Comparison of ENCODE assay signal across 24 mouse cellular contexts in the genomic region with DNA sequence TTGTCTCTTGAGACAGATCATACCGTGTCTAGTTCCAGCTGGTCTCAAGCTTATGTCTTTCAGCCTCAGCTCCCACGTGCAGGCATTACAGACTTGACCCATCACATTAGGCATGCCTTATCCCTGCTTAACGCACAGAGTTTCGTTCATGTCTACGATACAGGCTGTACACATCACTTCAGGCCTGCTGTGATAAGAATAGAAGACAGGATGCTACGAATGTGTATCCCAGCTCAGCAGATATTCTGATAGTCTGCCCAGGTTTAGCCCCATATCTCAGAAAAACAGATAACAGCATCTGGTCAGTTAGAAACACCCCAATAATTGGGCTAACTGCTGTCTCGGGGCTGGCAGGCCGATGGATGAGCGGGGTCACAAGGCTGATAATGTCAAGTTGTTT. TPM values are rescaled to one million over a fixed set of nuclear protein-coding genes. Genes with fewer than 3 reads are reported as not detected.
DNase-seq lines count a peak whose midpoint lies in the region; ATAC-seq lines count a peak whose summit lies in the region.
"Had no signal": no experiment of that assay in that cellular context is flagged by ENCODE, and none has a peak within 500 bp of the region (broad histone marks: within the 10 kb centered on the region; RNA-seq: fewer than 3 reads in every experiment).

No protein-coding gene starts in this region.

- H3K9me3 ChIP-seq in liver, embryonic 11.5 days (ENCODE audit: control insufficient read depth, low read length), result no peaks in the 10 kb centered on the region
- H3K9me3 ChIP-seq in liver, embryonic 15.5 days (replicated peaks), result no peaks in the 10 kb centered on the region
- H3K9me3 ChIP-seq: embryonic facial prominence, embryonic 10.5 days; forebrain, embryonic 13.5 days; heart, embryonic 13.5 days had no signal

- H3K4me2 ChIP-seq in liver, embryonic 11.5 days, result no peak overlapping the region
- H3K4me2 ChIP-seq in liver, embryonic 15.5 days, result no peak overlapping the region
- H3K4me2 ChIP-seq: forebrain, embryonic 13.5 days; heart, embryonic 13.5 days had no signal

- no peak overlapping the region for H3K27ac ChIP-seq in liver, embryonic 11.5 days (ENCODE audit: low read depth, low read length)
- H3K27ac ChIP-seq in brown adipose tissue, adult 24 weeks (replicated peaks; ENCODE audit: low read depth, low read length), result peak overlapping the region; percentile 9; the same call in 1 of the 2 replicates
- no peak overlapping the region for H3K27ac ChIP-seq in liver, embryonic 15.5 days (replicated peaks)
- H3K27ac ChIP-seq: embryonic facial prominence, embryonic 10.5 days; forebrain, embryonic 13.5 days; gastrocnemius, adult 2 months; heart, embryonic 13.5 days had no signal

- no peak overlapping the region for H3K9ac ChIP-seq in liver, embryonic 11.5 days (ENCODE audit: low read depth, low read length)
- H3K9ac ChIP-seq in liver, embryonic 15.5 days, result no peak overlapping the region
- H3K9ac ChIP-seq: forebrain, embryonic 13.5 days; forebrain, postnatal 0 days; heart, embryonic 13.5 days had no signal

- H3K36me3 ChIP-seq in liver, embryonic 11.5 days (ENCODE audit: control insufficient read depth, insufficient read depth, low read length), result no peaks in the 10 kb centered on the region
- H3K36me3 ChIP-seq in liver, embryonic 15.5 days (replicated peaks), result no peaks in the 10 kb centered on the region
- H3K36me3 ChIP-seq: embryonic facial prominence, embryonic 10.5 days; heart, embryonic 13.5 days had no signal

- 31% methylated on average over 9 of the region's 9 CpGs for WGBS in liver, embryonic 11.5 days
- 19% methylated on average over 9 of the region's 9 CpGs for WGBS in liver, embryonic 15.5 days (ENCODE audit: insufficient replicate concordance)

- intact Hi-C loops in left cerebral cortex, postnatal 14 days (cut with DNase I), result no loop called here

- ATAC-seq in liver, embryonic 11.5 days (replicated peaks; ENCODE audit: low FRiP score), result peak; percentile 51
- peak; percentile 56; the same call in 1 of the 2 replicates for ATAC-seq in liver, embryonic 15.5 days (ENCODE audit: insufficient read depth)
- peak; percentile 80 for ATAC-seq in megakaryocyte-erythroid progenitor cell, adult 5-6 weeks (replicated peaks; ENCODE audit: low FRiP score, low TSS enrichment, poor library complexity, severe bottlenecking)
- ATAC-seq in inflammation-experienced regulatory T-cells, adult 6 months, result no peak
- ATAC-seq: activated CD4-positive, CD25-positive, alpha-beta regulatory T cell, adult 4 months; CD4-positive, CD25-positive, alpha-beta regulatory T cell, adult 4 months; forebrain, embryonic 13.5 days; forebrain, postnatal 0 days; Patski had no signal

- no peak overlapping the region for H3K4me3 ChIP-seq in liver, embryonic 11.5 days (ENCODE audit: low read depth, low read length)
- H3K4me3 ChIP-seq in brown adipose tissue, adult 24 weeks (ENCODE audit: insufficient read depth, low read depth, low read length), result no peak overlapping the region
- H3K4me3 ChIP-seq in liver, embryonic 15.5 days (replicated peaks), result no peak overlapping the region
- H3K4me3 ChIP-seq: embryonic facial prominence, embryonic 10.5 days; forebrain, embryonic 13.5 days; gastrocnemius, adult 2 months; heart, embryonic 13.5 days had no signal

- peaks cover 21% of the 10 kb centered on the region for H3K4me1 ChIP-seq in liver, embryonic 11.5 days (replicated peaks; ENCODE audit: control insufficient read depth, insufficient read depth, low read length)
- peaks cover 42% of the 10 kb centered on the region for H3K4me1 ChIP-seq in brown adipose tissue, adult 24 weeks (ENCODE audit: control insufficient read depth, insufficient read depth, insufficient read length, low read length)
- H3K4me1 ChIP-seq in liver, embryonic 15.5 days (replicated peaks), result peaks cover 29% of the 10 kb centered on the region

- DNase-seq in liver, embryonic 11.5 days (ENCODE audit: low spot score), result no peak
- DNase-seq in liver, result no peak
- DNase-seq in urinary bladder, adult 18-20 months (ENCODE audit: low spot score in 2 of 2), result no peak
- DNase-seq in left cerebral cortex, postnatal 14 days (ENCODE audit: low spot score in 2 of 2), result no peak
- DNase-seq: adrenal gland, postnatal 14 days; B cell, adult 2 months; cerebellum, adult 18-20 months; cerebellum, adult 9-11 months; cerebellum, postnatal 36 days; forebrain, postnatal 0 days; gastrocnemius, adult 2 months; gastrocnemius, postnatal 25 days; heart, adult 11 months; heart, postnatal 36 days had no signal

- no peaks in the 10 kb centered on the region for H3K27me3 ChIP-seq in liver, embryonic 11.5 days (replicated peaks; ENCODE audit: control insufficient read depth, insufficient read depth, low read length)
- peaks cover under 1% of the 10 kb centered on the region; the same call in 1 of the 2 replicates for H3K27me3 ChIP-seq in liver, embryonic 15.5 days
- H3K27me3 ChIP-seq: forebrain, embryonic 13.5 days; heart, embryonic 13.5 days; Patski had no signal

RNA-seq across cellular contexts. Expression of gene Itpkb, which starts 23.4 kb away (rescaled TPM):
- polyA plus RNA-seq in liver, embryonic 11.5 days (2014; fragmentation: Nextera tagmentation; extraction: Ambion mirVana), result 4.1 and 4.3 TPM in 2 replicates
- 15.8 and 21.6 TPM in 2 replicates for polyA plus RNA-seq in brown adipose tissue, adult 24 weeks (2012; ENCODE audit: insufficient read depth, insufficient read length, missing spikeins)
- polyA plus RNA-seq in liver, embryonic 15.5 days (2015; fragmentation: Nextera tagmentation; extraction: Ambion mirVana), result 1.3 and 1.6 TPM in 2 replicates
- 11.5 and 12.9 TPM in 2 replicates for total RNA-seq in megakaryocyte-erythroid progenitor cell, adult 5-6 weeks (2014; fragmentation: Nextera tagmentation)
- 6.1 and 6.3 TPM in 2 replicates for total RNA-seq in megakaryocyte-erythroid progenitor cell, adult 5-6 weeks (2017)
- 10 to 100 TPM; 25.3 to 58.2 (median 55.2) TPM for polyA plus RNA-seq in inflammation-experienced regulatory T-cells, adult 6 months (2017; shearing (Covaris generic))
- 10 to 100 TPM; 14.0 to 14.3 TPM for total RNA-seq in left cerebral cortex, postnatal 14 days (2021)

RNA-seq across cellular contexts. Expression of gene Psen2, which starts 43.7 kb away (rescaled TPM):
- polyA plus RNA-seq in liver, embryonic 11.5 days (2014; fragmentation: Nextera tagmentation; extraction: Ambion mirVana), result 30.9 and 31.3 TPM in 2 replicates
- 11.6 and 17.9 TPM in 2 replicates for polyA plus RNA-seq in brown adipose tissue, adult 24 weeks (2012; ENCODE audit: insufficient read depth, insufficient read length, missing spikeins)
- polyA plus RNA-seq in liver, embryonic 15.5 days (2015; fragmentation: Nextera tagmentation; extraction: Ambion mirVana), result 27.0 and 30.6 TPM in 2 replicates
- total RNA-seq in megakaryocyte-erythroid progenitor cell, adult 5-6 weeks (2014; fragmentation: Nextera tagmentation), result 75.6 and 93.3 TPM in 2 replicates
- 39.5 and 66.4 TPM in 2 replicates for total RNA-seq in megakaryocyte-erythroid progenitor cell, adult 5-6 weeks (2017)
- polyA plus RNA-seq in inflammation-experienced regulatory T-cells, adult 6 months (2017; shearing (Covaris generic)), result 100 to 1,000 TPM in 2 of 3 experiments, 10 to 100 TPM in 1; 83.5 to 124 (median 120) TPM
- 10 to 100 TPM; 18.1 to 20.8 TPM for total RNA-seq in left cerebral cortex, postnatal 14 days (2021)
